Mouse (Mus musculus): ENCODE results near the gene Mymx. TPM values are rescaled to one million over a fixed set of nuclear protein-coding genes. Genes with fewer than 3 reads are reported as not detected.

Mymx gene
- polyA plus RNA-seq, 1 experiment from 2014 or later: 22.9 TPM

GRCm38 (mm10) chr17:45563655-45564530 lies 38.0 kb downstream of the Mymx start, which contains the start of gene Slc35b2:
Gene Slc35b2 (plus strand): TSS chr17:45563874.
- peak within 1 kb of the TSS; percentile 88 for H3K27ac ChIP-seq
- H3K36me3 ChIP-seq: peaks cover 33% of the 10 kb centered on the region
- peak; percentile 81 for ATAC-seq (ENCODE audit: insufficient number of reproducible peaks, low FRiP score, low TSS enrichment, low read depth)
- H3K27me3 ChIP-seq: no peaks in the 10 kb centered on the region; the same call in 1 of the 2 replicates
- no peaks in the 10 kb centered on the region for H3K9me3 ChIP-seq
- H3K4me1 ChIP-seq: peaks cover 38% of the 10 kb centered on the region
- H3K4me3 ChIP-seq: peak within 1 kb of the TSS; percentile 94
- H3K4me2 ChIP-seq: peak within 1 kb of the TSS; percentile 93
- peak within 1 kb of the TSS; percentile 87 for H3K9ac ChIP-seq
- under 1% methylated on average over 56 of the region's 61 CpGs for WGBS

- Histone ChIP-seq H3K4me1 (peaks cover 36% of the 10 kb centered on the region), H3K27ac (no peak overlapping the region), H3K4me2 (peak overlapping the region; percentile 93; the same call in 1 of the 2 replicates), H3K4me3 (0 out of 2 replicates have a peak overlapping the region, but pooled peaks have one; percentile 94), H3K9ac (no peak overlapping the region), H3K9me3 (no peaks in the 10 kb centered on the region), H3K36me3 (peaks cover 27% of the 10 kb centered on the region), H3K27me3 (no peaks in the 10 kb centered on the region; the same call in 1 of the 2 replicates)
- no peak for ATAC-seq (ENCODE audit: insufficient number of reproducible peaks, low FRiP score, low TSS enrichment, low read depth)
- whole genome bisulfite sequencing: 80% methylated on average over 12 of the region's 12 CpGs
Observed at GRCm38 (mm10) chr17:45563216-45563615, 38.7 kb downstream of the Mymx start.

GRCm38 (mm10) chr17:45559732-45560525 lies 42.0 kb downstream of the Mymx start:
- Histone ChIP-seq H3K27ac (no peak overlapping the region), H3K4me3 (no peak overlapping the region), H3K36me3 (no peaks in the 10 kb centered on the region), H3K4me2 (no peak overlapping the region), H3K27me3 (peaks cover 7% of the 10 kb centered on the region), H3K4me1 (peaks cover 23% of the 10 kb centered on the region), H3K9me3 (no peaks in the 10 kb centered on the region), H3K9ac (no peak overlapping the region)
- no peak for ATAC-seq (ENCODE audit: insufficient number of reproducible peaks, low FRiP score, low TSS enrichment, low read depth)
- 86% methylated on average over 15 of the region's 15 CpGs for WGBS

GRCm38 (mm10) chr17:45557998-45558862 lies 43.7 kb downstream of the Mymx start:
- Histone ChIP-seq H3K9ac (no peak overlapping the region), H3K4me2 (no peak overlapping the region)

GRCm38 (mm10) chr17:45557246-45557824 lies 44.6 kb downstream of the Mymx start:
- Histone ChIP-seq H3K4me2 (no peak overlapping the region), H3K4me3 (no peak overlapping the region), H3K27me3 (peaks cover 10% of the 10 kb centered on the region), H3K36me3 (no peaks in the 10 kb centered on the region), H3K9ac (no peak overlapping the region), H3K9me3 (no peaks in the 10 kb centered on the region), H3K27ac (no peak overlapping the region), H3K4me1 (peaks cover 18% of the 10 kb centered on the region)
- no peak for ATAC-seq (ENCODE audit: insufficient number of reproducible peaks, low FRiP score, low TSS enrichment, low read depth)
- 76% methylated on average over 6 of the region's 7 CpGs for WGBS

More at GRCm38 (mm10) chr17:45557998-45558862, 43.7 kb downstream of the Mymx start:
- Histone ChIP-seq H3K27me3 (peaks cover 10% of the 10 kb centered on the region), H3K4me3 (no peak overlapping the region), H3K36me3 (no peaks in the 10 kb centered on the region), H3K4me1 (peaks cover 18% of the 10 kb centered on the region), H3K27ac (no peak overlapping the region), H3K9me3 (no peaks in the 10 kb centered on the region)
- 72% methylated on average over 16 of the region's 16 CpGs for WGBS
- no peak for ATAC-seq (ENCODE audit: insufficient number of reproducible peaks, low FRiP score, low TSS enrichment, low read depth)

- no peak for ATAC-seq (ENCODE audit: insufficient number of reproducible peaks, low FRiP score, low TSS enrichment, low read depth)
- Histone ChIP-seq H3K4me2 (peak overlapping the region; percentile 96), H3K9ac (no peak overlapping the region), H3K9me3 (no peaks in the 10 kb centered on the region), H3K36me3 (no peaks in the 10 kb centered on the region), H3K27ac (no peak overlapping the region), H3K4me1 (peaks cover 21% of the 10 kb centered on the region), H3K4me3 (peak overlapping the region; percentile 67), H3K27me3 (peaks cover 10% of the 10 kb centered on the region)
- WGBS: 70% methylated on average over 3 of the region's 3 CpGs
Observed at GRCm38 (mm10) chr17:45556514-45557245, 45.2 kb downstream of the Mymx start.

- WGBS: 2% methylated on average over 14 of the region's 14 CpGs
- H3K4me1 ChIP-seq: peaks cover 21% of the 10 kb centered on the region
- peak overlapping the region; percentile 27; the same call in 1 of the 2 replicates for H3K27ac ChIP-seq
- H3K9ac ChIP-seq: peak overlapping the region; percentile 66
- ATAC-seq (ENCODE audit: insufficient number of reproducible peaks, low FRiP score, low TSS enrichment, low read depth): no peak
- no peaks in the 10 kb centered on the region for H3K9me3 ChIP-seq
- peak overlapping the region; percentile 67 for H3K4me3 ChIP-seq
- H3K4me2 ChIP-seq: peak overlapping the region; percentile 96
- peaks cover 10% of the 10 kb centered on the region for H3K27me3 ChIP-seq
- no peaks in the 10 kb centered on the region for H3K36me3 ChIP-seq
Observed at GRCm38 (mm10) chr17:45556107-45556489, 45.8 kb downstream of the Mymx start.

GRCm38 (mm10) chr17:45555452-45556106 lies 46.3 kb downstream of the Mymx start, which contains the start of gene Nfkbie:
Gene Nfkbie (plus strand): TSS chr17:45555703.
- Histone ChIP-seq H3K27ac (peak within 1 kb of the TSS; percentile 27; the same call in 1 of the 2 replicates), H3K9me3 (no peaks in the 10 kb centered on the region), H3K36me3 (no peaks in the 10 kb centered on the region), H3K9ac (peak within 1 kb of the TSS; percentile 66), H3K4me3 (peak within 1 kb of the TSS; percentile 67), H3K4me1 (peaks cover 21% of the 10 kb centered on the region), H3K27me3 (peaks cover 10% of the 10 kb centered on the region), H3K4me2 (peak within 1 kb of the TSS; percentile 96)
- peak; percentile 81 for ATAC-seq (ENCODE audit: insufficient number of reproducible peaks, low FRiP score, low TSS enrichment, low read depth)
- 0% methylated on average over 44 of the region's 45 CpGs for WGBS

GRCm38 (mm10) chr17:45554420-45554819 lies 47.5 kb downstream of the Mymx start:
- 48% methylated on average over 1 of the region's 1 CpGs for WGBS
- no peak overlapping the region for H3K9ac ChIP-seq
- H3K9me3 ChIP-seq: no peaks in the 10 kb centered on the region
- H3K4me1 ChIP-seq: peaks cover 29% of the 10 kb centered on the region
- H3K4me2 ChIP-seq: no peak overlapping the region
- H3K27ac ChIP-seq: no peak overlapping the region
- H3K4me3 ChIP-seq: no peak overlapping the region
- H3K27me3 ChIP-seq: peaks cover 10% of the 10 kb centered on the region
- no peaks in the 10 kb centered on the region for H3K36me3 ChIP-seq
- ATAC-seq (ENCODE audit: insufficient number of reproducible peaks, low FRiP score, low TSS enrichment, low read depth): no peak

- Histone ChIP-seq H3K4me3 (no peak overlapping the region), H3K36me3 (no peaks in the 10 kb centered on the region), H3K27me3 (peaks cover 18% of the 10 kb centered on the region), H3K9me3 (no peaks in the 10 kb centered on the region), H3K27ac (no peak overlapping the region), H3K4me1 (peaks cover 35% of the 10 kb centered on the region), H3K4me2 (no peak overlapping the region), H3K9ac (no peak overlapping the region)
- WGBS: 81% methylated on average over 3 of the region's 3 CpGs
- ATAC-seq (ENCODE audit: insufficient number of reproducible peaks, low FRiP score, low TSS enrichment, low read depth): no peak
Observed at GRCm38 (mm10) chr17:45553065-45553464, 48.8 kb downstream of the Mymx start.
